Mouse (Mus musculus) brain, embryonic 14.5 days (tissue): ENCODE measurements around the gene St6galnac1.

Experiments used
- CTCF ChIP-seq: fragments of 200-500 bp; IDR thresholded peaks from 2 replicates; pipeline ENCODE4 v1.5.1; 2012; ENCODE audit warnings: inconsistent platforms, mild to moderate bottlenecking, moderate library complexity, borderline replicate concordance; ENCODE audit not compliant: insufficient read depth, insufficient read length; ENCODE audit errors: extremely low read depth
- POLR2A ChIP-seq: fragments of 200-500 bp; IDR thresholded peaks from 2 replicates; pipeline ENCODE4 v1.6.1; 2012; ENCODE audit warnings: mild to moderate bottlenecking, inconsistent platforms, borderline replicate concordance; ENCODE audit not compliant: poor library complexity, insufficient read depth, insufficient read length, severe bottlenecking; ENCODE audit errors: extremely low read depth

- no peak for TF ChIP-seq CTCF
- no peak for TF ChIP-seq POLR2A
These were observed 38.3 kb upstream of the St6galnac1 start for GRCm38 (mm10) chr11:116813610-116814009.
